Mouse (Mus musculus) megakaryocyte, embryonic 14.5 days (primary cell): ENCODE results near the gene Ppp6r3.

Experiments
- FLI1 ChIP-seq: IDR thresholded peaks from 2 replicates; pipeline ENCODE4 v1.6.1; 2012; ENCODE audit warnings: low read length, inconsistent platforms, mixed read lengths
- GATA1 ChIP-seq: IDR thresholded peaks from 3 replicates; pipeline ENCODE4 v1.6.1; 2012; ENCODE audit warnings: mixed read lengths, low read length, inconsistent platforms, borderline replicate concordance

- TF ChIP-seq FLI1 (no peak), GATA1 (no peak)
Measured at GRCm38 (mm10) chr19:3431969-3432368, 143.6 kb downstream of the Ppp6r3 start.
